11 mouse cellular contexts compared by ENCODE assay signal in the genomic region with DNA sequence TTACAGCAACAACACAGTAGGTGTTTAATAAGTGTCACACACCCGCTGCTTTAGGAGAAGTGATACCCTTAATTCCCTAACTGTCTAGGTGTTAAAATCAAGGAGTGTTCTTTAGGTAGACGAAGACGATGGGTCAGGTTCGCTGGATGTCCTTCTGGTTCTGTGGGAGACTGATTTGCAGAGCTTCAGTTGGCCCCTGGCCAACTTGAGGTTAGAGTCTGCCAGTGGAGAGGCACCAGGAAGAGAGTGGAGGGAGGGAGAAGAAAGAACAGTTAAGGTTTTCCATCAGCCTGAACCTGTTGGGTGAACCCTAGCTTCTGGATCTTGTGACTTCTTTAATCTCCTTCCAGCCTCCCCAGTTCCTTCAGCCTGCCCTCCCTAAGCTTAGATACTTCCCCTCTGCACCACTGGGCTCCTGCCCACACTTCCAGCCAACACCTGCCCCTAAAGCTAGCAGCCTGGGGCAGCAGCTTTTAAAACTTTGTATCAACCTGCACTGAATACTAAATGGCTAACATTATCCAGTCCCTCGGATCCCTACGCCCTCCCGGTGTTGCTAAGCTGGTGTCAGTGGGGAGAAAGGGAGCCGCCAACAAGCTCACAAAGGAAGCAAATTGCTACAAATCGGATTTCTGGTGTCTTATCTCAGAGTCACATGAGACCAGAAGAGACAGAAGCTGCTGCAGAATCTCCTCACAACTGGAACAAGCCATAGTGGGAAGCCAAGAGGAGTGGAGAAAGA.
A peak's percentile ranks its signal among the peaks of the same experiment; 100 is the strongest.
DNase-seq lines count a peak whose midpoint lies in the region; ATAC-seq lines count a peak whose summit lies in the region.
"Had no signal": no experiment of that assay in that cellular context is flagged by ENCODE, and none has a peak within 500 bp of the region (broad histone marks: within the 10 kb centered on the region; RNA-seq: fewer than 3 reads in every experiment).

No protein-coding gene starts in this region.

- peak; percentile 80 for DNase-seq in heart, adult 11 months
- no peak for DNase-seq in heart, adult 8-10 months (ENCODE audit: low spot score)
- DNase-seq in kidney, adult 9 months = peak; percentile 3
- DNase-seq in kidney, adult 8-10 months = no peak
- peak; percentile 27 for DNase-seq in retina, postnatal 1 day
- DNase-seq in retina, embryonic 14.5 days (ENCODE audit: low spot score) = no peak
- DNase-seq in testis, postnatal 14 days (ENCODE audit: low spot score) = peak; percentile 87
- DNase-seq: lung, adult 2 months; thymus, postnatal 14 days had no signal

- ATAC-seq in activated CD4-positive, CD25-positive, alpha-beta regulatory T cell, adult 4 months = no peak
- ATAC-seq: forebrain, embryonic 16.5 days had no signal

Comparison
In these comparisons a context has a peak if more than half of its experiments do, and no peak if none do; other contexts are left out.
1. DNase-seq: peak in heart, adult 11 months (single experiment), kidney, adult 9 months (single experiment), retina, postnatal 1 day (single experiment) and testis, postnatal 14 days (single experiment); none in heart, adult 8-10 months (single experiment), kidney, adult 8-10 months (0 of 2) and retina, embryonic 14.5 days (single experiment).